Mouse (Mus musculus) neural tube, embryonic 14.5 days (tissue): ENCODE data around the gene BC035044. TPM values are rescaled to one million over a fixed set of nuclear protein-coding genes. Genes with fewer than 3 reads are reported as not detected.
"Not testable (repeated sequence)": the region's sequence is repeated elsewhere in the genome, so short reads cannot be mapped to it uniquely, and the experiment has no call there.

Source experiments
- ATAC-seq: fragments of 200-750 bp; cut with Nextera tagmentation; 2 replicates; pipeline ENCODE4 v1.8.0; 2017; ENCODE audit warnings: low read depth, mild to moderate bottlenecking, moderate TSS enrichment, moderate library complexity
- H3K27ac ChIP-seq: fragments of 300-500 bp; sonication (generic); 2 replicates; pipeline ENCODE4 v1.5.1; 2014; ENCODE audit warnings: low read depth, mild to moderate bottlenecking, control low read depth, low read length, moderate library complexity, mixed read lengths
- H3K27me3 ChIP-seq: fragments of 300-500 bp; sonication (generic); 2 replicates; pipeline ENCODE4 v1.6.1; 2014; ENCODE audit warnings: low read length; ENCODE audit not compliant: control insufficient read depth, insufficient read depth
- H3K36me3 ChIP-seq: fragments of 300-500 bp; sonication (generic); 2 replicates; pipeline ENCODE4 v1.6.1; 2014; ENCODE audit warnings: low read length, mixed read lengths; ENCODE audit not compliant: control insufficient read depth, insufficient read depth
- H3K4me1 ChIP-seq: fragments of 300-500 bp; sonication (generic); 2 replicates; pipeline ENCODE4 v1.6.1; 2014; ENCODE audit warnings: low read length; ENCODE audit not compliant: control insufficient read depth, insufficient read depth
- H3K4me2 ChIP-seq: fragments of 300-500 bp; sonication (generic); 2 replicates; pipeline ENCODE4 v1.6.1; 2014; ENCODE audit warnings: mild to moderate bottlenecking, low read depth, low read length, control low read depth
- H3K4me3 ChIP-seq: fragments of 300-500 bp; sonication (generic); 2 replicates; pipeline ENCODE4 v1.5.1; 2014; ENCODE audit warnings: low read depth, low read length, control low read depth, mixed read lengths
- H3K9ac ChIP-seq: fragments of 300-500 bp; sonication (generic); replicated peaks from 2 replicates; pipeline ENCODE4 v1.6.1; 2014; ENCODE audit warnings: low read depth, mild to moderate bottlenecking, control low read depth, low read length, mixed read lengths
- H3K9me3 ChIP-seq: fragments of 300-500 bp; sonication (generic); 2 replicates; pipeline ENCODE4 v1.6.1; 2016; ENCODE audit warnings: low read length; ENCODE audit not compliant: control insufficient read depth
- WGBS: fragments of 180-500 bp; shearing (Covaris S2); extraction: QIAGEN DNeasy Blood & Tissue Kit; methylation state at CpG from one replicate; pipeline ENCODE4 v1.1.7; 2014; 5-methylcytosine and 5-hydroxymethylcytosine counted together
- polyA plus RNA-seq: library from polyadenylated mRNA; unstranded; fragments of >200 nt; fragmentation: Nextera tagmentation; extraction: Ambion mirVana; gene quantifications from 2 replicates; pipeline ENCODE4 v1.2.1, GENCODE M21; 2014

BC035044 gene
- polyA plus RNA-seq: 0.50 TPM in 2 replicates

- no peak within 1 kb of the TSS for H3K4me3 ChIP-seq
- no peak within 1 kb of the TSS for H3K4me2 ChIP-seq
- H3K9ac ChIP-seq: no peak within 1 kb of the TSS
- ATAC-seq: no peak
- H3K9me3 ChIP-seq: no peaks in the 10 kb centered on the region
- H3K27ac ChIP-seq: no peak within 1 kb of the TSS
- WGBS: 84% methylated on average over 2 of the region's 2 CpGs
- no peaks in the 10 kb centered on the region for H3K27me3 ChIP-seq
- H3K4me1 ChIP-seq: no peaks in the 10 kb centered on the region
- H3K36me3 ChIP-seq: no peaks in the 10 kb centered on the region
These were observed at the start of gene BC035044 for GRCm38 (mm10) chr6:128890948-128891355. TSS of gene BC035044 (minus strand) at chr6:128891126.

GRCm38 (mm10) chr6:128935889-128936665 is 45.2 kb upstream of the BC035044 start:
- H3K27ac ChIP-seq, H3K4me1 ChIP-seq, ATAC-seq, H3K4me2 ChIP-seq, H3K9ac ChIP-seq, H3K27me3 ChIP-seq, H3K9me3 ChIP-seq, H3K4me3 ChIP-seq, H3K36me3 ChIP-seq: not testable (repeated sequence)
- 94% methylated on average over 4 of the region's 13 CpGs for WGBS

- not testable (repeated sequence) for H3K4me1 ChIP-seq, H3K4me3 ChIP-seq, H3K27me3 ChIP-seq, H3K9me3 ChIP-seq, H3K9ac ChIP-seq, H3K4me2 ChIP-seq, ATAC-seq, H3K36me3 ChIP-seq, H3K27ac ChIP-seq
- WGBS: 97% methylated on average over 4 of the region's 4 CpGs
These were observed 43.2 kb upstream of the BC035044 start, which contains the start of gene Clec2g for GRCm38 (mm10) chr6:128934081-128934480. TSS of gene Clec2g (plus strand) at chr6:128934381.

GRCm38 (mm10) chr6:128933050-128933449 is 42.1 kb upstream of the BC035044 start:
- Histone ChIP-seq H3K4me3 (no peak overlapping the region), H3K4me1 (no peaks in the 10 kb centered on the region), H3K36me3 (no peaks in the 10 kb centered on the region), H3K27me3 (no peaks in the 10 kb centered on the region), H3K9ac (no peak overlapping the region), H3K4me2 (no peak overlapping the region), H3K9me3 (no peaks in the 10 kb centered on the region), H3K27ac (no peak overlapping the region)
- no peak for ATAC-seq
- 81% methylated on average over 2 of the region's 2 CpGs for whole genome bisulfite sequencing

- Histone ChIP-seq H3K36me3 (no peaks in the 10 kb centered on the region), H3K27ac (no peak overlapping the region), H3K27me3 (no peaks in the 10 kb centered on the region), H3K9ac (no peak overlapping the region), H3K4me3 (no peak overlapping the region), H3K4me1 (no peaks in the 10 kb centered on the region), H3K4me2 (no peak overlapping the region), H3K9me3 (no peaks in the 10 kb centered on the region)
- WGBS: 89% methylated on average over 2 of the region's 2 CpGs
- ATAC-seq: no peak
These were observed 26.4 kb upstream of the BC035044 start for GRCm38 (mm10) chr6:128917322-128917721.

- no peak for ATAC-seq
- Histone ChIP-seq H3K4me3 (no peak overlapping the region), H3K27me3 (no peaks in the 10 kb centered on the region), H3K9ac (no peak overlapping the region), H3K27ac (no peak overlapping the region), H3K4me2 (no peak overlapping the region), H3K4me1 (no peaks in the 10 kb centered on the region), H3K9me3 (no peaks in the 10 kb centered on the region), H3K36me3 (no peaks in the 10 kb centered on the region)
- 85% methylated on average over 2 of the region's 2 CpGs for WGBS
These were observed 22.8 kb upstream of the BC035044 start for GRCm38 (mm10) chr6:128913598-128914254.

- H3K4me3 ChIP-seq, ATAC-seq, H3K9ac ChIP-seq, H3K27me3 ChIP-seq, H3K9me3 ChIP-seq, H3K36me3 ChIP-seq, H3K4me2 ChIP-seq, H3K27ac ChIP-seq, H3K4me1 ChIP-seq: not testable (repeated sequence)
- 97% methylated on average over 6 of the region's 6 CpGs for WGBS
These were observed 10.0 kb upstream of the BC035044 start for GRCm38 (mm10) chr6:128900796-128901552.

GRCm38 (mm10) chr6:128900044-128900443 is 9.1 kb upstream of the BC035044 start:
- Histone ChIP-seq H3K4me3 (no peak overlapping the region), H3K9me3 (no peaks in the 10 kb centered on the region), H3K4me1 (no peaks in the 10 kb centered on the region), H3K27ac (no peak overlapping the region), H3K9ac (no peak overlapping the region), H3K4me2 (no peak overlapping the region), H3K36me3 (no peaks in the 10 kb centered on the region), H3K27me3 (no peaks in the 10 kb centered on the region)
- 79% methylated on average over 2 of the region's 2 CpGs for WGBS
- ATAC-seq: no peak
